Mouse (Mus musculus) forebrain, embryonic 13.5 days (tissue): Measurements from ENCODE around the gene Tprn. TPM values are rescaled to one million over a fixed set of nuclear protein-coding genes. Genes with fewer than 3 reads are reported as not detected.

ENCODE experiments used
- ATAC-seq: fragments of 200-750 bp; cut with Nextera tagmentation; 2 replicates; pipeline ENCODE4 v1.8.0; 2017
- H3K27ac ChIP-seq: fragments of 300-500 bp; sonication (generic); 2 replicates; pipeline ENCODE4 v1.5.1; 2015; ENCODE audit warnings: inconsistent platforms, mild to moderate bottlenecking, moderate library complexity
- H3K27me3 ChIP-seq: fragments of 300-500 bp; sonication (generic); 2 replicates; pipeline ENCODE4 v1.6.1; 2015; ENCODE audit warnings: mild to moderate bottlenecking, inconsistent platforms
- H3K36me3 ChIP-seq: fragments of 300-500 bp; sonication (generic); 2 replicates; pipeline ENCODE4 v1.6.1; 2015; ENCODE audit warnings: mild to moderate bottlenecking, inconsistent platforms; ENCODE audit not compliant: poor library complexity, severe bottlenecking
- H3K4me1 ChIP-seq: fragments of 300-500 bp; sonication (generic); 2 replicates; pipeline ENCODE4 v1.6.1; 2015; ENCODE audit warnings: inconsistent platforms
- H3K4me2 ChIP-seq: fragments of 300-500 bp; sonication (generic); 2 replicates; pipeline ENCODE4 v1.6.1; 2015; ENCODE audit warnings: inconsistent platforms, mild to moderate bottlenecking, moderate library complexity
- H3K4me3 ChIP-seq: fragments of 300-500 bp; sonication (generic); 2 replicates; pipeline ENCODE4 v1.5.1; 2015; ENCODE audit warnings: mild to moderate bottlenecking, inconsistent platforms
- H3K9ac ChIP-seq: fragments of 300-500 bp; sonication (generic); 2 replicates; pipeline ENCODE4 v1.6.1; 2015; ENCODE audit warnings: mild to moderate bottlenecking, inconsistent platforms
- H3K9me3 ChIP-seq: fragments of 300-500 bp; sonication (generic); replicated peaks from 2 replicates; pipeline ENCODE4 v1.6.1; 2016; ENCODE audit warnings: inconsistent platforms
- WGBS: fragments of 180-500 bp; shearing (Covaris S2); methylation state at CpG from one replicate; pipeline ENCODE4 v1.1.7; 2015; 5-methylcytosine and 5-hydroxymethylcytosine counted together
- polyA plus RNA-seq: library from polyadenylated mRNA; unstranded; fragments of >200 nt; fragmentation: Nextera tagmentation; extraction: Ambion mirVana; gene quantifications from 2 replicates; pipeline ENCODE4 v1.2.1, GENCODE M21; 2015

Gene Tprn
- 9.7 and 10.8 TPM in 2 replicates for polyA plus RNA-seq

GRCm38 (mm10) chr2:25262291-25262767, at the start of gene Tprn:
TSS of gene Tprn (plus strand) at chr2:25262618.
- ATAC-seq, result peak; percentile 100
- Histone ChIP-seq H3K4me1 (peaks cover 53% of the 10 kb centered on the region), H3K4me3 (peak within 1 kb of the TSS; percentile 66), H3K36me3 (no peaks in the 10 kb centered on the region), H3K4me2 (peak within 1 kb of the TSS; percentile 99), H3K27ac (0 out of 2 replicates have a peak within 1 kb of the TSS, but pooled peaks have one; percentile 44), H3K9me3 (no peaks in the 10 kb centered on the region), H3K9ac (peak within 1 kb of the TSS; percentile 75), H3K27me3 (peaks cover 22% of the 10 kb centered on the region)
- 0% methylated on average over 39 of the region's 39 CpGs for WGBS

- Histone ChIP-seq H3K4me1 (peaks cover 25% of the 10 kb centered on the region), H3K36me3 (peaks cover 5% of the 10 kb centered on the region), H3K9ac (no peak overlapping the region), H3K27me3 (no peaks in the 10 kb centered on the region; the same call in 1 of the 2 replicates), H3K4me3 (no peak overlapping the region), H3K27ac (no peak overlapping the region), H3K4me2 (no peak overlapping the region), H3K9me3 (no peaks in the 10 kb centered on the region)
- no peak for ATAC-seq
- 69% methylated on average over 23 of the region's 23 CpGs for WGBS
Observed at GRCm38 (mm10) chr2:25213266-25213865, 49.1 kb upstream of the Tprn start.

GRCm38 (mm10) chr2:25214444-25214843, 48.0 kb upstream of the Tprn start, which contains the start of gene Stpg3:
TSS of gene Stpg3 (minus strand) at chr2:25214637.
- Histone ChIP-seq H3K27me3 (no peaks in the 10 kb centered on the region; the same call in 1 of the 2 replicates), H3K4me2 (no peak within 1 kb of the TSS), H3K4me3 (no peak within 1 kb of the TSS), H3K36me3 (no peaks in the 10 kb centered on the region), H3K9me3 (no peaks in the 10 kb centered on the region), H3K4me1 (peaks cover 18% of the 10 kb centered on the region), H3K9ac (no peak within 1 kb of the TSS), H3K27ac (no peak within 1 kb of the TSS)
- WGBS, result 81% methylated on average over 3 of the region's 3 CpGs
- no peak for ATAC-seq

- 0 out of 2 replicates have a peak, but pooled peaks cover 2% of the 10 kb centered on the region for H3K4me1 ChIP-seq
- peaks cover 9% of the 10 kb centered on the region for H3K36me3 ChIP-seq
- ATAC-seq, result no peak
- no peak overlapping the region for H3K4me2 ChIP-seq
- H3K27me3 ChIP-seq, result no peaks in the 10 kb centered on the region; the same call in 1 of the 2 replicates
- H3K9me3 ChIP-seq, result no peaks in the 10 kb centered on the region
- WGBS, result 65% methylated on average over 2 of the region's 2 CpGs
- H3K27ac ChIP-seq, result no peak overlapping the region
- no peak overlapping the region for H3K4me3 ChIP-seq
- H3K9ac ChIP-seq, result no peak overlapping the region
Observed at GRCm38 (mm10) chr2:25217666-25218065, 44.8 kb upstream of the Tprn start.

GRCm38 (mm10) chr2:25218445-25218844, 44.0 kb upstream of the Tprn start, which contains the start of gene Fam166a:
TSS of gene Fam166a (plus strand) at chr2:25218745.
- Histone ChIP-seq H3K9ac (no peak within 1 kb of the TSS), H3K36me3 (peaks cover 13% of the 10 kb centered on the region), H3K27ac (no peak within 1 kb of the TSS), H3K4me1 (peaks cover 10% of the 10 kb centered on the region), H3K9me3 (no peaks in the 10 kb centered on the region), H3K4me3 (no peak within 1 kb of the TSS), H3K4me2 (no peak within 1 kb of the TSS), H3K27me3 (no peaks in the 10 kb centered on the region; the same call in 1 of the 2 replicates)
- no peak for ATAC-seq

GRCm38 (mm10) chr2:25221331-25221772, 41.1 kb upstream of the Tprn start:
- WGBS, result 79% methylated on average over 5 of the region's 5 CpGs
- Histone ChIP-seq H3K4me3 (no peak overlapping the region), H3K27ac (no peak overlapping the region), H3K36me3 (peaks cover 13% of the 10 kb centered on the region), H3K4me2 (no peak overlapping the region), H3K4me1 (peaks cover 22% of the 10 kb centered on the region), H3K9ac (no peak overlapping the region), H3K9me3 (no peaks in the 10 kb centered on the region), H3K27me3 (no peaks in the 10 kb centered on the region)
- no peak for ATAC-seq

- Histone ChIP-seq H3K9ac (peak overlapping the region; percentile 93), H3K9me3 (no peaks in the 10 kb centered on the region), H3K4me3 (peak overlapping the region; percentile 86), H3K4me1 (peaks cover 30% of the 10 kb centered on the region), H3K27ac (peak overlapping the region; percentile 94), H3K27me3 (no peaks in the 10 kb centered on the region), H3K4me2 (peak overlapping the region; percentile 96), H3K36me3 (peaks cover 13% of the 10 kb centered on the region)
- WGBS, result 2% methylated on average over 51 of the region's 53 CpGs
- ATAC-seq, result peak; percentile 31
Observed at GRCm38 (mm10) chr2:25223681-25224491, 38.5 kb upstream of the Tprn start.

GRCm38 (mm10) chr2:25224492-25224765, 38.0 kb upstream of the Tprn start, which contains the start of gene Tubb4b:
TSS of gene Tubb4b (minus strand) at chr2:25224702.
- Histone ChIP-seq H3K9ac (peak within 1 kb of the TSS; percentile 93), H3K4me3 (peak within 1 kb of the TSS; percentile 86), H3K36me3 (peaks cover 13% of the 10 kb centered on the region), H3K9me3 (no peaks in the 10 kb centered on the region), H3K4me2 (peak within 1 kb of the TSS; percentile 96), H3K27me3 (0 out of 2 replicates have a peak, but pooled peaks cover 3% of the 10 kb centered on the region), H3K27ac (peak within 1 kb of the TSS; percentile 98), H3K4me1 (peaks cover 32% of the 10 kb centered on the region)
- WGBS, result 0% methylated on average over 17 of the region's 17 CpGs
- ATAC-seq, result no peak

GRCm38 (mm10) chr2:25224766-25225752, 37.4 kb upstream of the Tprn start:
- H3K4me2 ChIP-seq, result peak overlapping the region; percentile 47
- H3K27ac ChIP-seq, result peak overlapping the region; percentile 98
- H3K27me3 ChIP-seq, result 0 out of 2 replicates have a peak, but pooled peaks cover 7% of the 10 kb centered on the region
- peak overlapping the region; percentile 52 for H3K4me3 ChIP-seq
- peak overlapping the region; percentile 70 for H3K9ac ChIP-seq
- ATAC-seq, result peak; percentile 98
- H3K36me3 ChIP-seq, result peaks cover 13% of the 10 kb centered on the region
- H3K4me1 ChIP-seq, result peaks cover 32% of the 10 kb centered on the region
- no peaks in the 10 kb centered on the region for H3K9me3 ChIP-seq
- WGBS, result 2% methylated on average over 39 of the region's 41 CpGs

- Histone ChIP-seq H3K27ac (peak overlapping the region; percentile 98), H3K4me2 (peak overlapping the region; percentile 47), H3K9me3 (no peaks in the 10 kb centered on the region), H3K9ac (peak overlapping the region; percentile 70; the same call in 1 of the 2 replicates), H3K36me3 (peaks cover 13% of the 10 kb centered on the region), H3K4me3 (peak overlapping the region; percentile 52; the same call in 1 of the 2 replicates), H3K27me3 (0 out of 2 replicates have a peak, but pooled peaks cover 10% of the 10 kb centered on the region), H3K4me1 (peaks cover 32% of the 10 kb centered on the region)
- no peak for ATAC-seq
- WGBS, result 76% methylated on average over 8 of the region's 8 CpGs
Observed at GRCm38 (mm10) chr2:25225811-25226379, 36.5 kb upstream of the Tprn start.

GRCm38 (mm10) chr2:25226864-25227263, 35.6 kb upstream of the Tprn start:
- peaks cover 31% of the 10 kb centered on the region for H3K4me1 ChIP-seq
- H3K4me3 ChIP-seq, result no peak overlapping the region
- ATAC-seq, result no peak
- H3K36me3 ChIP-seq, result peaks cover 5% of the 10 kb centered on the region
- H3K9me3 ChIP-seq, result no peaks in the 10 kb centered on the region
- peaks cover 18% of the 10 kb centered on the region; the same call in 1 of the 2 replicates for H3K27me3 ChIP-seq
- H3K4me2 ChIP-seq, result no peak overlapping the region
- no peak overlapping the region for H3K27ac ChIP-seq
- no peak overlapping the region for H3K9ac ChIP-seq
- WGBS, result 87% methylated on average over 5 of the region's 5 CpGs
